Mouse (Mus musculus) lung, postnatal 0 days (tissue): ENCODE measurements around the gene Ttpal. TPM values are rescaled to one million over a fixed set of nuclear protein-coding genes. Genes with fewer than 3 reads are reported as not detected.

Source experiments
- ATAC-seq: fragments of 200-750 bp; cut with Nextera tagmentation; 2 replicates; pipeline ENCODE4 v1.8.0; 2017; ENCODE audit warnings: moderate library complexity
- DNase-seq: peaks from one replicate; pipeline ENCODE4 v3.0.0-alpha.2; 2016; ENCODE audit warnings: low spot score
- H3K27ac ChIP-seq: fragments of 300-500 bp; sonication (generic); 2 replicates; pipeline ENCODE4 v1.5.1; 2014; ENCODE audit warnings: antibody characterized with exemption, mild to moderate bottlenecking, low read length, mixed read lengths
- H3K27me3 ChIP-seq: fragments of 300-500 bp; sonication (generic); replicated peaks from 2 replicates; pipeline ENCODE4 v1.6.1; 2014; ENCODE audit warnings: low read length, mixed read lengths; ENCODE audit not compliant: insufficient read depth
- H3K36me3 ChIP-seq: fragments of 300-500 bp; sonication (generic); 2 replicates; pipeline ENCODE4 v1.6.1; 2014; ENCODE audit warnings: low read length, mixed read lengths; ENCODE audit not compliant: insufficient read depth
- H3K4me1 ChIP-seq: fragments of 300-500 bp; sonication (generic); 2 replicates; pipeline ENCODE4 v1.6.1; 2014; ENCODE audit warnings: antibody characterized with exemption, low read depth, low read length, mixed read lengths; ENCODE audit not compliant: insufficient read depth
- H3K4me2 ChIP-seq: fragments of 300-500 bp; sonication (generic); replicated peaks from 2 replicates; pipeline ENCODE4 v1.6.1; 2014; ENCODE audit warnings: low read depth, mild to moderate bottlenecking, low read length, moderate library complexity, mixed read lengths
- H3K4me3 ChIP-seq: fragments of 300-500 bp; sonication (generic); 2 replicates; pipeline ENCODE4 v1.5.1; 2014; ENCODE audit warnings: low read depth, low read length
- H3K9ac ChIP-seq: fragments of 300-500 bp; sonication (generic); replicated peaks from 2 replicates; pipeline ENCODE4 v1.6.1; 2014; ENCODE audit warnings: low read depth, mild to moderate bottlenecking
- H3K9me3 ChIP-seq: fragments of 300-500 bp; sonication (generic); 2 replicates; pipeline ENCODE4 v1.6.1; 2016; ENCODE audit warnings: low read length, mixed read lengths
- CTCF ChIP-seq: IDR thresholded peaks from 2 replicates; pipeline ENCODE4 v1.5.1; 2016; ENCODE audit warnings: antibody characterized with exemption, mild to moderate bottlenecking
- EP300 ChIP-seq: IDR thresholded peaks from 2 replicates; pipeline ENCODE4 v1.6.1; 2016; ENCODE audit warnings: antibody characterized with exemption, mild to moderate bottlenecking, control low read depth
- WGBS: fragments of 180-500 bp; shearing (Covaris S2); extraction: QIAGEN DNeasy Blood & Tissue Kit; methylation state at CpG from one replicate; pipeline ENCODE4 v1.1.7; 2014; 5-methylcytosine and 5-hydroxymethylcytosine counted together
- polyA plus RNA-seq: library from polyadenylated mRNA; unstranded; fragments of >200 nt; fragmentation: Nextera tagmentation; extraction: Ambion mirVana; gene quantifications from 2 replicates; pipeline ENCODE4 v1.2.1, GENCODE M21; 2015

Ttpal gene
- polyA plus RNA-seq, 1 experiment from 2014 or later: 20.0 TPM

DNA sequence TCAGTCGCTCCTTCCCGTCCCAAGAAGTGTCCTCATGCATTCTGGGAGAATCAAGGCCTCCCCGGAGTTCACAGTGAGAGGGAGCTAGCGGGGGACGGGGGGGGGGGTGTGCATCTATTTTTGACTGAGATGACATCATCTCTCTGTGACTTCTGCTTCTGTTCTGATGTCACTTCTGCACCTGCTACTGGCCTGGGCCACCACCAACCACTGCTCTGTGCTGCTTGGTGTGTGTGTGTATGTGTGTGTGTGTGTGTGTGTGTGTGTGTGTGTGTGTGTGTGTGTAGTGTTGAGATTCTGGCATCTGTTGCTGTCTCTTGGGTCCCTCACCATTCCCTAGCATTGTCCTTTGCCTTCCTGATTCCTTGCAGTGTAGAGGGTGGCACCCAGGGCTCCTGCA lies 14.6 kb upstream of the Ttpal start:
- no peaks in the 10 kb centered on the region for H3K9me3 ChIP-seq
- DNase-seq (no peak), ATAC-seq (peak; percentile 22; the same call in 1 of the 2 replicates)
- no peak overlapping the region for H3K4me2 ChIP-seq
- no peaks in the 10 kb centered on the region for H3K36me3 ChIP-seq
- no peak overlapping the region for H3K9ac ChIP-seq
- no peaks in the 10 kb centered on the region for H3K27me3 ChIP-seq
- no peak overlapping the region for H3K27ac ChIP-seq
- H3K4me3 ChIP-seq: no peak overlapping the region
- TF ChIP-seq EP300 (no peak), CTCF (no peak)
- no peaks in the 10 kb centered on the region for H3K4me1 ChIP-seq
- 59% methylated on average over 5 of the region's 5 CpGs for WGBS

DNA sequence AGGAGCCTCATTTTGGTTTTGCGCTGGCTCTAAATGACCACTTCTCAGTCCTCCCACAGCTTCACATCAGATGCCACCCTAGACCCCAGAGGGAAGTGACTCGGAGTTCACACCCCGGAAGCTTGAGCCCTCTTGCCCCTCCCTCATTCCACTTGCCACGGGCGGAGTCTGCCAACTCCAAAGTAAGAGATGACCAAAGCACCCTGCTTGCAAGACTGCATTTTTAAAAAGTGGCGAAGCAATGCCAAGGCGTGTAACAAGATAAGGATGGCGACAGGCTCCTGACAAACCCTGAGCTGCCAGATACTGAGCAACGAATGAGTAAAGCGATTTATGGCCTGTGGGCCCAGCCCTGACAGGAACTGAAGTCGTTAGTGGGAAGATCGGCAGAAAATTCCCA lies 11.9 kb upstream of the Ttpal start:
- no peaks in the 10 kb centered on the region for H3K9me3 ChIP-seq
- H3K9ac ChIP-seq: no peak overlapping the region
- ATAC-seq: no peak
- WGBS: 51% methylated on average over 12 of the region's 12 CpGs
- H3K4me1 ChIP-seq: no peaks in the 10 kb centered on the region
- DNase-seq: no peak
- no peak overlapping the region for H3K4me3 ChIP-seq
- H3K36me3 ChIP-seq: no peaks in the 10 kb centered on the region
- no peak overlapping the region for H3K27ac ChIP-seq
- TF ChIP-seq CTCF (no peak), EP300 (no peak)
- H3K4me2 ChIP-seq: no peak overlapping the region
- no peaks in the 10 kb centered on the region for H3K27me3 ChIP-seq

DNA sequence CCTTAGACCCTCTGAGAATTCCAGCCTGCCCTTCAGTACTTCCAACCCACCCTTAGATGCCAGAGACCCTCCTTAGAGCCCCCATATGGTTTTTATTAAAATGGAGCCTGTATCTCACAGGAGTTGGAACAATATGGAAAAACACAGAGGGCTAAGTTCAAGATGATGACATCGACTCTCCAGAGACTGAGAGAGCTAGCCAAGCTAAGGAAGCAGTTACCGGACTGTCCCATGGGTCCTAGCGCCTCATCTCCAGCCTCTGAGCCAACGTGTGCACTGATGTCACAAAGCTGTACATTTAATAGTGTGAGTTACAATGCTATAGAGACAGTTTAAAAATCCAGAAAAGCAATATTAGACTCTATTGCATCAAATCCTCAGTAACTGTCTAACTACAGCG lies 11.1 kb upstream of the Ttpal start:
- peak; percentile 72 for DNase-seq
- H3K36me3 ChIP-seq: no peaks in the 10 kb centered on the region
- peak; percentile 39 for ATAC-seq

DNA sequence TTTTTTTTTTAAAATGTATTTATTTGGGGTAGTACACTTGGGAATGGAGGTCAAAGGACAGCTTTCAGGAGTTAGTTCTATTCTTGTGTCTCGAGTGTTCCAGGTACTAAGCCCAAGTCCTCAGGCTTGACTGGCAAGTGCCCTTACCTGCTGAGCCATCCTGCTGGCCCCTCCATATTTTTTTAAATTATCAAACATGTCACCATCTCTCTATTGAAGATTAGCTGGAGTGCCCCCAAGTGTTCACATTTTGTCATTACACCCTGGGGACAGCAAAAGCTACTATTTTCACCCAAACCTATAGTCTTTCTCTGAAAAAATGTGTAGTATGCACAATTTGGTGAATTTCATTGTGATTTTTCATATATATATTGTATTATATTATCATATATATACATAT lies 10.0 kb upstream of the Ttpal start:
- peak; percentile 54 for DNase-seq
- Histone ChIP-seq H3K9me3 (no peaks in the 10 kb centered on the region), H3K4me3 (no peak overlapping the region), H3K27ac (no peak overlapping the region), H3K4me2 (no peak overlapping the region), H3K36me3 (no peaks in the 10 kb centered on the region), H3K27me3 (no peaks in the 10 kb centered on the region), H3K9ac (no peak overlapping the region), H3K4me1 (peaks cover 6% of the 10 kb centered on the region)
- 77% methylated on average over 1 of the region's 1 CpGs for WGBS
- no peak for TF ChIP-seq EP300
- TF ChIP-seq CTCF: peak; percentile 57
- ATAC-seq: no peak

More for the DNA sequence above, 11.1 kb upstream of the Ttpal start:
- no peak overlapping the region for H3K9ac ChIP-seq
- 60% methylated on average over 5 of the region's 5 CpGs for WGBS
- H3K4me3 ChIP-seq: no peak overlapping the region
- H3K4me1 ChIP-seq: no peaks in the 10 kb centered on the region
- no peaks in the 10 kb centered on the region for H3K9me3 ChIP-seq
- H3K27ac ChIP-seq: peak overlapping the region; percentile 51; the same call in 1 of the 2 replicates
- H3K4me2 ChIP-seq: no peak overlapping the region
- H3K27me3 ChIP-seq: no peaks in the 10 kb centered on the region
- TF ChIP-seq EP300: no peak
- no peak for TF ChIP-seq CTCF

DNA sequence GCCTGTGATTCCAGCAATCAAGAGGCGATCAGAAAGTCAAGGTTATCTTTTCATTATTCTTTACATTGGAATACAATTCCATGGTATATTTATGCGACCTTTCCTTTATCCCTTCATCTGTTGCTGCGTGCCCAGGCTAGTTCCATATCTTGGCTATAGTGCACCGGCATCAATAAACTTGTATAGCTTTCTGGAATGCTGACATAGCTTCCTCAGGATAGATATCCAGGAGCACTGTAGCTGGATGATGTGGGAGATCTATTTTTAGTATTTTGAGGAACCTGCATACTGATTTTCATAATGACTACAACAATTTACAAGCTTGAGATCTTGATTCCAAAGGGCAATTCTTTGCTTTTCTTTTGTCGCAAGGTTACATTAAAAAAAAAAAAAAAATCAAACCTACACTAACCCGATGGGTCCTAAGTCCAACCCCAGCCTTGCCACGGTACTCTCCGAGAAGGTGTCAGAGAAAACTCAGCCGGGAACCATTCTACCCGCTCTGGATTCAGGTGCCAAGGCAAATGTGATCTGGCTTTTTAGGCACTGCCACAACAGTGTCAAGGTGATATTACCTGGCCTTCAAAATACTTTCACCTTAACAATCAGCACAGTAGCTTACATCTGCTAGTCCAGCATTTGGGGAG lies 8.4 kb upstream of the Ttpal start:
- Histone ChIP-seq H3K4me1 (peaks cover 6% of the 10 kb centered on the region), H3K4me2 (no peak overlapping the region), H3K4me3 (no peak overlapping the region), H3K27me3 (no peaks in the 10 kb centered on the region), H3K27ac (no peak overlapping the region), H3K36me3 (no peaks in the 10 kb centered on the region), H3K9ac (no peak overlapping the region), H3K9me3 (no peaks in the 10 kb centered on the region)
- no peak for ATAC-seq
- DNase-seq: no peak
- TF ChIP-seq EP300 (no peak), CTCF (no peak)
- 87% methylated on average over 10 of the region's 10 CpGs for whole genome bisulfite sequencing

DNA sequence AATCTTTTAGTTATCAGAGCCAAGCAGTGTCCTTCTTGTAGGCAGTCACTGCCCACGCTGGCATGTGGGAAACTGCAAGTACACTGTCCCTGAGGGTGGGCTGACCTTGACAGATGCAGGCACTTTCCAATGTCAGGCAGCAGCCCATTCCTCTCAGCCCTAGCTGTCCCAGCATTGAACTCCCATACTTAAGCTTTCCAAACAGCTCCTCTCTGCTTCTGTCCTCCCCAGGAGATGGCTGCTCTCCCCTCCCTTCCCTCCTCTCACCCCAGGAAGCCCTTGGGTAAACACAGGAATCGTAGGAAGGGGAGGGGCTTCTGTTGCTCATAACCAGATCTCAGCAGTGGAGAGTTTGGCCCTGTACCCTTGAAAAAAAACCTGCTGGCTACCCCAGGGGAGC lies 7.0 kb upstream of the Ttpal start:
- peaks cover 6% of the 10 kb centered on the region for H3K4me1 ChIP-seq
- TF ChIP-seq CTCF: no peak
- no peak for TF ChIP-seq EP300
- H3K9me3 ChIP-seq: no peaks in the 10 kb centered on the region
- peak overlapping the region; percentile 85 for H3K27ac ChIP-seq
- H3K9ac ChIP-seq: no peak overlapping the region
- DNase-seq (peak; percentile 44), ATAC-seq (peak; percentile 47)
- no peaks in the 10 kb centered on the region for H3K36me3 ChIP-seq
- no peak overlapping the region for H3K4me2 ChIP-seq
- no peak overlapping the region for H3K4me3 ChIP-seq
- no peaks in the 10 kb centered on the region for H3K27me3 ChIP-seq
- 3% methylated on average over 2 of the region's 2 CpGs for WGBS
